Mouse (Mus musculus): ENCODE data around the gene Olfr524. TPM values are rescaled to one million over a fixed set of nuclear protein-coding genes. Genes with fewer than 3 reads are reported as not detected.

Gene Olfr524
- polyA plus RNA-seq, 1 experiment from 2014 or later = not detected

DNA sequence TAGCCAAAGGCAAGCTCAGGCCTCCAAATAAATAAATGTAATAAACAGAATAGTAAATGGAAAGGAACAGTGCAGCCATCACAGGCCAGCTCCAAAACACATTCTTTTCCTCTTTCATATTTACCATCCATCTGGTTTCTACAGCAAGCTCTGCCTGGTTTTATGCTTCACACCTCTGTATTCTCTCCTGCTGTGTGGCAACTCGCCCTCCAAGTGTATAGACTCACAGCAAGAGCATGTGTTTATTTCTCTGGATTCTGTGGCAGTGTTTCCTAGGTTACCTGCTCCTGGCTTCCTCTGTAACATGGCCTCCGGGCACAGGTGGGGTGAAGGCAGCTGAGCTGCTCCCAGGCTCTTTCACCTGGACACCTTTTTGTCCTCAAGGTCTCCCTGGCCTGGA, 13.3 kb downstream of the Olfr524 start:
- Histone ChIP-seq H3K9ac (ENCODE audit: low read length) (no peak overlapping the region), H3K4me1 (replicated peaks; ENCODE audit: control insufficient read depth, insufficient read depth, low read length) (no peaks in the 10 kb centered on the region), H3K4me2 (ENCODE audit: low read length) (no peak overlapping the region), H3K36me3 (ENCODE audit: control insufficient read depth, insufficient read depth, low read length) (no peaks in the 10 kb centered on the region), H3K9me3 (ENCODE audit: control insufficient read depth, low read length) (no peaks in the 10 kb centered on the region), H3K27me3 (replicated peaks; ENCODE audit: control insufficient read depth, insufficient read depth, low read length) (no peaks in the 10 kb centered on the region), H3K4me3 (ENCODE audit: low read depth, low read length) (no peak overlapping the region), H3K27ac (ENCODE audit: low read depth) (no peak overlapping the region)
- 45% methylated on average over 2 of the region's 2 CpGs for WGBS
- ATAC-seq (replicated peaks; ENCODE audit: low FRiP score, low TSS enrichment, low read depth) (no peak), DNase-seq (ENCODE audit: low spot score) (no peak)

DNA sequence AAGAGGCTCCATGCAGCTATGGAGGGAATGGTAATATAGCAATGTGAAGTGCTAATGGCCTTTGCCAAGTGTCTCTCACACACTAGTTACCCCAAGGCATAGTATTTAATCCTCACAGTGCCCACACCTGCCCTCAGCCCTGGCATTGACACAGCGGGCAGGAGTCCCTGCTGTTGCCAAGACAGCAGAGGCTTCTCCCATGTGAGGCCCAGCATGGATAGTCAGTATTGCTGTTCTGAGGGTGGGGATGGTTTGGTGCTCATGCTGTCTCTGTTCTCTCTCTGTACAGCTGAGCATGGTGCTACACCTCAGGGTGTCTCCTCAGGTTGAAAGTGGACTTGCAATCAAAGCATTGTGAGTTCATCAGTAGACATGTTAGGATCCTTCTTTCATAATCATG, 15.3 kb downstream of the Olfr524 start:
- H3K36me3 ChIP-seq (ENCODE audit: control insufficient read depth, insufficient read depth, low read length) = no peaks in the 10 kb centered on the region
- no peaks in the 10 kb centered on the region for H3K4me1 ChIP-seq (replicated peaks; ENCODE audit: control insufficient read depth, insufficient read depth, low read length)
- DNase-seq (ENCODE audit: low spot score) = no peak
- no peak overlapping the region for H3K9ac ChIP-seq (ENCODE audit: low read length)
- no peak overlapping the region for H3K4me2 ChIP-seq (ENCODE audit: low read length)
- H3K9me3 ChIP-seq (ENCODE audit: control insufficient read depth, low read length) = no peaks in the 10 kb centered on the region
- no peaks in the 10 kb centered on the region for H3K27me3 ChIP-seq (replicated peaks; ENCODE audit: control insufficient read depth, insufficient read depth, low read length)
- ATAC-seq (replicated peaks; ENCODE audit: low FRiP score, low TSS enrichment, low read depth) = no peak
- 88% methylated on average over 1 of the region's 1 CpGs for WGBS
- H3K27ac ChIP-seq (ENCODE audit: low read depth) = no peak overlapping the region
- no peak overlapping the region for H3K4me3 ChIP-seq (ENCODE audit: low read depth, low read length)

DNA sequence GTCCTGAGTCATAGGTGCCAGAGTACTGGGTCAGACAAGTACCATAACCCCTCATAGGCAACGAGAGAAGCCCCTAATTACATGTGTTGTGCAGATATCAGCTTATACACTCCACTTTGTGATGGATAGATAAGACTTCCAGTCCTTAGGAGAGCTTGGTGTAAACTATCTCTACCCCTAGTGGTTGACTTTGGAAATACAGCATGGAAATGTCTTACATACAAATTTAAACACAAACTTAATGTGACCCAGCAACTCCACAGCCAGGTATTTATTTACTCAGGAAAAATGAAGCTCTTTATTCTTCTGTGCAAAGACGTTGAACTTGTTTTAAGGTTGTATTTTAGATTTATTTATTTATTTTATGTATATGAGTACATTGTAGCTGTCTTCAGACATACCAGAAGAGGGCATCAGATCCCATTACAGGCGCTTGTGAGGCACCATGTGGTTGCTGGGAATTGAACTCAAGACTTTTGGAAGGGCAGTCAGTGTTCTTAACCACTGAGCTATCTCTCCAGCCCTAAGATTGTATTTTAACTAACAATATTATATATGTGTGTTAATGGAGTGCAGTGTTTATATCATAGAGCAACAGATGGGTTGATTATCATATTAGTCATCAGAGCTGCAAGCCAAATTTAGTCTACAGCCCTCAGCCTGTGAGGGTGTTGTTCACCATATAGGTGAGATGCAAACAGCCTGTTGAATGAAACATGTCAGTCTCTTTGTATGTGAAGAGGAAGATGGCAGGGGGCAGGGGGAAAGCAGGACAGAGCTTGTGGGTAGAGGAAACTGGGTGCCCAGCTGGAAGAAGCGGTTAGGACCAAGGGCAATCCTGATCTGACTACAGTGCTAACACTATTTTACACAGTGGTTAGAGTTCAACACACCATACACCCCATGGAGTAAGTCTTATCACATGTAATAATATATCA, 17.1 kb downstream of the Olfr524 start:
- Histone ChIP-seq H3K9me3 (ENCODE audit: control insufficient read depth, low read length) (no peaks in the 10 kb centered on the region), H3K4me1 (replicated peaks; ENCODE audit: control insufficient read depth, insufficient read depth, low read length) (no peaks in the 10 kb centered on the region), H3K27me3 (replicated peaks; ENCODE audit: control insufficient read depth, insufficient read depth, low read length) (no peaks in the 10 kb centered on the region), H3K4me3 (ENCODE audit: low read depth, low read length) (no peak overlapping the region), H3K27ac (ENCODE audit: low read depth) (no peak overlapping the region), H3K9ac (ENCODE audit: low read length) (no peak overlapping the region), H3K4me2 (ENCODE audit: low read length) (no peak overlapping the region), H3K36me3 (ENCODE audit: control insufficient read depth, insufficient read depth, low read length) (no peaks in the 10 kb centered on the region)
- ATAC-seq (replicated peaks; ENCODE audit: low FRiP score, low TSS enrichment, low read depth) = no peak
- 62% methylated on average over 4 of the region's 4 CpGs for WGBS
- DNase-seq (ENCODE audit: low spot score) = no peak

DNA sequence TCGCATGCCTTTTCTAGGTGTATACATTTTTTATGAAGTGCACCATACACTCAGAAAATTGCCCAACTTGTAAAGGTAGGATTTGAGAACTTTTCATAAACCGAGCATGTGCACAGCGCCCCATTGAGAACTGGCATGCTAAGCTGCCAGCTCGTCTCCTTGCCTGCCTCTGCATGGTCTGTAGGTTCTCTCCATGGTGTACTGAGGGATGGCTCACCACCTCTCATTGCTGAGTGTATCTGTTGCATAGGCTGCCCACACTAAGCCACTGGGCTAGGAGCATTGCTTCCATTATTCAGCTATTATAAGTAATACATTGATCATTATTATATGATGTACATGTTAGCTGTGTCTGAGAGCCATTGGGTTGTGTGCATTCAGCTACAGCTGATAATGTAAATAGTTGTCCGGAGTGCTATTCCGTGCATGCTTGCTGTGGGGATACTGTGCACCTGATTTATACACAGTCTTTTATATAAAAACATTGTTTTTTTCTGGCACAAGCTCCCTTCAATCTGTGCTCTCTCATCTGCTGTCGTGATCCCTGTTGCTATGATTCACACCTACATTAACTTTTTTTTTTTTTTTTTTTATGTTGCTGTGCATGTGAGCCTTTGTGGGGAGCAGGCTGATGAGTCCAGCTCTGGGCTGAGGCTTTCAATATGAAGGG, 17.9 kb downstream of the Olfr524 start:
- no peak overlapping the region for H3K4me3 ChIP-seq (ENCODE audit: low read depth, low read length)
- no peak overlapping the region for H3K27ac ChIP-seq (ENCODE audit: low read depth)
- no peaks in the 10 kb centered on the region for H3K36me3 ChIP-seq (ENCODE audit: control insufficient read depth, insufficient read depth, low read length)
- no peaks in the 10 kb centered on the region for H3K4me1 ChIP-seq (replicated peaks; ENCODE audit: control insufficient read depth, insufficient read depth, low read length)
- no peak for DNase-seq (ENCODE audit: low spot score)
- H3K4me2 ChIP-seq (ENCODE audit: low read length) = no peak overlapping the region
- no peak for ATAC-seq (replicated peaks; ENCODE audit: low FRiP score, low TSS enrichment, low read depth)
- H3K9me3 ChIP-seq (ENCODE audit: control insufficient read depth, low read length) = no peaks in the 10 kb centered on the region
- 83% methylated on average over 7 of the region's 7 CpGs for WGBS
- H3K9ac ChIP-seq (ENCODE audit: low read length) = no peak overlapping the region
- no peaks in the 10 kb centered on the region for H3K27me3 ChIP-seq (replicated peaks; ENCODE audit: control insufficient read depth, insufficient read depth, low read length)

DNA sequence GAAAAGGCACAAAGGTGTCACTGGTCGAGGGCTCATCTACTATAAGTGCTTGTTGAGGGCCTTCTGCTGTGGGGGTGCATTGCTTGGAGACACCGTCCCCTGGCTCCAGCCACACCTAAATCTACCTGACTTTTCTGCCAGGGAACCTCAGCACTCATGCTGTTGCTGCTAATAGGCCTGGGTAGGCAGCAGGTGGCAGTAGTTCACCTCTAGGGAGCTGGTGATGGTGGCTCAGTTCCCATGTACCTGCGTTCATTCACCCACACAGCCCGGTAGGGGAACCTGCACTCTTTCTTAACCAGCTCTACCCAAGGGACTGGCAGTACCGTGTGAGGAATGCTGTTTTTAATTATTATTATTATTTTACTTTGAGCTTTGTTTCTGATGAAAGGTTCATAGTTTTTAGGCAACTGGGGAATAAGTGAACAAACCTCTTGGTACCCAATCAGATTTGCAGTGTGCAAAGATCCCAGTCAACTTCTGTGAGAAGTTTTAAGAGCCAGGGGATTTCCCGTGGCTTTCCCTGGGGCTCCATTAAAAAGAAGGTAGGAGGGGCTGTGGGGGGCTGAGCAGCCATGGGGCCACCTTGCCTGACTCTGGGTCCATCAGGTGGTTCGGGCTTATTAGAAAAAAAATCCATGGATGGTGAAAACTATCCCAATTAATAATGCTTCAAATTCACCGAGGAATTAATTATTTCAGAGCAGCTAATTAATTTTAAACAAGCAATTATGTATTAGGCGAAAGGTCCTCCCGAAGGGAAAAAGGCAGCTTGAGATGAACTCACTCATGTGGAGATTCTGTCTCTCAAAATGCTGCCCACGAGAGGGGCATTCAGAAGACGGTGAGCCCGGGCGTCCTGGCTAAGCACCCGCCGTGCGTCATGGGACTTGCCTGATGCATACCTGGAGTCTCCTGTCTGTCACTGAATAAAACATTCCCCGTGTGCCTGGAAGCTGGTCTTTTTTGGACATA, 18.8 kb downstream of the Olfr524 start:
- no peaks in the 10 kb centered on the region for H3K27me3 ChIP-seq (replicated peaks; ENCODE audit: control insufficient read depth, insufficient read depth, low read length)
- no peaks in the 10 kb centered on the region for H3K9me3 ChIP-seq (ENCODE audit: control insufficient read depth, low read length)
- no peak overlapping the region for H3K9ac ChIP-seq (ENCODE audit: low read length)
- no peak overlapping the region for H3K4me2 ChIP-seq (ENCODE audit: low read length)
- ATAC-seq (replicated peaks; ENCODE audit: low FRiP score, low TSS enrichment, low read depth) (no peak), DNase-seq (ENCODE audit: low spot score) (no peak)
- no peaks in the 10 kb centered on the region for H3K36me3 ChIP-seq (ENCODE audit: control insufficient read depth, insufficient read depth, low read length)
- no peak overlapping the region for H3K4me3 ChIP-seq (ENCODE audit: low read depth, low read length)
- no peak overlapping the region for H3K27ac ChIP-seq (ENCODE audit: low read depth)
- no peaks in the 10 kb centered on the region for H3K4me1 ChIP-seq (replicated peaks; ENCODE audit: control insufficient read depth, insufficient read depth, low read length)
- 68% methylated on average over 18 of the region's 18 CpGs for WGBS

DNA sequence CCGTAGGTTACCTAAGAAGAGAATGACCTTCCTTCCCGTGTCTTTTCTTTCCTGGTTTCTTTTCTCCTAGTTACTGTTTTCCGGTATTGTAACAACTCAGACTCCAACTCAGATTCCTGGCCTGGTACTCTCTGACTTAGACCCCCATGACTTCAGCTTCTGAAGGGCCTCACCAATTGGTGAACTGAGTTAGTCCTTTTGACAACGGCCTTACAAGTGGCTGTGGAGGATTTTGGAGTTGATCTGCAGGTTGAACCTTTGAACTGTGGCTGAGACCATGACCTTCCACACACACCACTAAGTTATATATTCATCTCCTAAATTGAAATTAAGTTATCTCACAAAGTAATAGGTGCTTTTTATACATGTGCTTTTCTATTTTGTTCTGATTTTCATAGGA, 21.6 kb downstream of the Olfr524 start:
- Histone ChIP-seq H3K4me3 (ENCODE audit: low read depth, low read length) (no peak overlapping the region), H3K27me3 (replicated peaks; ENCODE audit: control insufficient read depth, insufficient read depth, low read length) (no peaks in the 10 kb centered on the region), H3K27ac (ENCODE audit: low read depth) (no peak overlapping the region), H3K9ac (ENCODE audit: low read length) (no peak overlapping the region), H3K36me3 (ENCODE audit: control insufficient read depth, insufficient read depth, low read length) (no peaks in the 10 kb centered on the region), H3K9me3 (ENCODE audit: control insufficient read depth, low read length) (no peaks in the 10 kb centered on the region), H3K4me1 (replicated peaks; ENCODE audit: control insufficient read depth, insufficient read depth, low read length) (no peaks in the 10 kb centered on the region), H3K4me2 (ENCODE audit: low read length) (no peak overlapping the region)
- DNase-seq (ENCODE audit: low spot score) (no peak), ATAC-seq (replicated peaks; ENCODE audit: low FRiP score, low TSS enrichment, low read depth) (no peak)
- WGBS = 88% methylated on average over 4 of the region's 4 CpGs

DNA sequence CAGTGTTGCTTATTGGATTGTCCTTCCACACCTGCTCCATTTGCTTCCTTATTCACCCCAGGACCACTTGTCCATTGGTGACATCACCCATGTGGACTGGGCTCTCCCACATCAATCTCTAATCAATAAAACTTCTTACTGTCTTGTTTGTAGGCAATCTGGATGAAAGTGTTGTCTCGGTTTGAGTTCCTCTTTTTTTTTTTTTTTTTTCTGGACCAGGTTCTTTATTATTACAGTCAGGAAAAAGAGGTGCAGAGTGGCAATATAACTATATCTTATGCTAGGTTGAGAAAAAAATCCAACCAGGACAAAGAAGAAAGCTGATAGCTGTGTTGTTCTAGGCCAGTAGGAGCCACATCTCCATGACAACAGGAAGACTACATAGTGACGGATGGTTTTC, 25.1 kb downstream of the Olfr524 start:
- no peak overlapping the region for H3K4me2 ChIP-seq (ENCODE audit: low read length)
- WGBS = 85% methylated on average over 2 of the region's 2 CpGs
- DNase-seq (ENCODE audit: low spot score) (no peak), ATAC-seq (replicated peaks; ENCODE audit: low FRiP score, low TSS enrichment, low read depth) (no peak)
- H3K36me3 ChIP-seq (ENCODE audit: control insufficient read depth, insufficient read depth, low read length) = no peaks in the 10 kb centered on the region
- H3K27ac ChIP-seq (ENCODE audit: low read depth) = no peak overlapping the region
- no peak overlapping the region for H3K9ac ChIP-seq (ENCODE audit: low read length)
- no peaks in the 10 kb centered on the region for H3K27me3 ChIP-seq (replicated peaks; ENCODE audit: control insufficient read depth, insufficient read depth, low read length)
- H3K4me3 ChIP-seq (ENCODE audit: low read depth, low read length) = no peak overlapping the region
- no peaks in the 10 kb centered on the region for H3K9me3 ChIP-seq (ENCODE audit: control insufficient read depth, low read length)
- H3K4me1 ChIP-seq (replicated peaks; ENCODE audit: control insufficient read depth, insufficient read depth, low read length) = no peaks in the 10 kb centered on the region

DNA sequence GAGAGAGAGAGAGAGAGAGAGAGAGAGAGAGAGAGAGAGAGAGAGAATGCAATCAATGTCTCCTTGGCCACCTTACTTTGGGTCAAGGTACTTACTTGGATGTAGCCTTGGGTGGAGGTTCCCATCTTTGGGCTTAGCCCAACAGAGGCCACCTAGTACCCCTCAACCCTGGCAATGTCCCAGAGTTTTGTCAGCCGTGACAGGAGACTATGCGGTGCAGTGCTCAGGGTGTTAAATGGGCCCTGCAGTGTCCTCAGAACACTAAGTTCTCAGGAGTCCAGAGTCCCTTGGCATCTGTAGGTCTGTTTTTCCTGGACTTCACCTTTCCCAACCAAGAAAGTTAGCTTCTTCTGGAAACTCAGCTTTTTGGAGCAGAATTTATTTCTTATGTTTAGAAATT, 26.6 kb downstream of the Olfr524 start:
- Histone ChIP-seq H3K36me3 (ENCODE audit: control insufficient read depth, insufficient read depth, low read length) (no peaks in the 10 kb centered on the region), H3K9ac (ENCODE audit: low read length) (no peak overlapping the region), H3K4me1 (replicated peaks; ENCODE audit: control insufficient read depth, insufficient read depth, low read length) (no peaks in the 10 kb centered on the region), H3K4me2 (ENCODE audit: low read length) (no peak overlapping the region), H3K27me3 (replicated peaks; ENCODE audit: control insufficient read depth, insufficient read depth, low read length) (no peaks in the 10 kb centered on the region), H3K27ac (ENCODE audit: low read depth) (no peak overlapping the region), H3K4me3 (ENCODE audit: low read depth, low read length) (no peak overlapping the region), H3K9me3 (ENCODE audit: control insufficient read depth, low read length) (no peaks in the 10 kb centered on the region)
- 86% methylated on average over 2 of the region's 2 CpGs for WGBS
- ATAC-seq (replicated peaks; ENCODE audit: low FRiP score, low TSS enrichment, low read depth) (no peak), DNase-seq (ENCODE audit: low spot score) (no peak)
